Mouse (Mus musculus) hindbrain, embryonic 15.5 days (tissue): ENCODE results near the gene Vps26c. TPM values are rescaled to one million over a fixed set of nuclear protein-coding genes. Genes with fewer than 3 reads are reported as not detected.

Experiments
- ATAC-seq: fragments of 200-750 bp; cut with Nextera tagmentation; 2 replicates; pipeline ENCODE4 v1.8.0; 2017; ENCODE audit warnings: low read depth, moderate number of reproducible peaks, moderate TSS enrichment; ENCODE audit not compliant: low FRiP score
- H3K27ac ChIP-seq: fragments of 300-500 bp; sonication (generic); replicated peaks from 2 replicates; pipeline ENCODE4 v1.5.1; 2015; ENCODE audit warnings: mild to moderate bottlenecking, inconsistent platforms
- H3K27me3 ChIP-seq: fragments of 300-500 bp; sonication (generic); 2 replicates; pipeline ENCODE4 v1.6.1; 2015; ENCODE audit warnings: control low read depth, inconsistent platforms
- H3K36me3 ChIP-seq: fragments of 300-500 bp; sonication (generic); 2 replicates; pipeline ENCODE4 v1.6.1; 2015; ENCODE audit warnings: control low read depth, inconsistent platforms
- H3K4me1 ChIP-seq: fragments of 300-500 bp; sonication (generic); replicated peaks from 2 replicates; pipeline ENCODE4 v1.6.1; 2015; ENCODE audit warnings: control low read depth, inconsistent platforms
- H3K4me2 ChIP-seq: fragments of 300-500 bp; sonication (generic); 2 replicates; pipeline ENCODE4 v1.6.1; 2015; ENCODE audit warnings: moderate library complexity, mild to moderate bottlenecking, inconsistent platforms
- H3K4me3 ChIP-seq: fragments of 300-500 bp; sonication (generic); 2 replicates; pipeline ENCODE4 v1.5.1; 2015; ENCODE audit warnings: mild to moderate bottlenecking, inconsistent platforms
- H3K9ac ChIP-seq: fragments of 300-500 bp; sonication (generic); 2 replicates; pipeline ENCODE4 v1.6.1; 2015; ENCODE audit warnings: inconsistent platforms
- H3K9me3 ChIP-seq: fragments of 300-500 bp; sonication (generic); 2 replicates; pipeline ENCODE4 v1.6.1; 2016; ENCODE audit warnings: control low read depth, inconsistent platforms
- WGBS: fragments of 180-500 bp; shearing (Covaris S2); methylation state at CpG from one replicate; pipeline ENCODE4 v1.1.7; 2015; 5-methylcytosine and 5-hydroxymethylcytosine counted together
- polyA plus RNA-seq: library from polyadenylated mRNA; unstranded; fragments of >200 nt; fragmentation: Nextera tagmentation; extraction: Ambion mirVana; gene quantifications from 2 replicates; pipeline ENCODE4 v1.2.1, GENCODE M21; 2015

Gene Vps26c
- 86.9 and 88.7 TPM in 2 replicates for polyA plus RNA-seq

- Histone ChIP-seq H3K4me2 (peak within 1 kb of the TSS; percentile 57), H3K36me3 (no peaks in the 10 kb centered on the region), H3K27ac (peak within 1 kb of the TSS; percentile 94), H3K9me3 (no peaks in the 10 kb centered on the region), H3K4me1 (peaks cover 30% of the 10 kb centered on the region), H3K27me3 (no peaks in the 10 kb centered on the region), H3K4me3 (peak within 1 kb of the TSS; percentile 68), H3K9ac (peak within 1 kb of the TSS; percentile 73)
- peak; percentile 94 for ATAC-seq
- WGBS, result under 1% methylated on average over 92 of the region's 93 CpGs
Observed at GRCm38 (mm10) chr16:94526344-94527151, at the start of gene Vps26c. Vps26c (minus strand) TSS chr16:94526830.

GRCm38 (mm10) chr16:94575757-94576156 lies 49.1 kb upstream of the Vps26c start:
- Histone ChIP-seq H3K4me2 (no peak overlapping the region), H3K36me3 (no peaks in the 10 kb centered on the region), H3K4me1 (peaks cover 59% of the 10 kb centered on the region), H3K4me3 (no peak overlapping the region), H3K27me3 (no peaks in the 10 kb centered on the region), H3K9me3 (no peaks in the 10 kb centered on the region), H3K9ac (no peak overlapping the region), H3K27ac (no peak overlapping the region)
- 77% methylated on average over 5 of the region's 5 CpGs for WGBS
- no peak for ATAC-seq

DNA sequence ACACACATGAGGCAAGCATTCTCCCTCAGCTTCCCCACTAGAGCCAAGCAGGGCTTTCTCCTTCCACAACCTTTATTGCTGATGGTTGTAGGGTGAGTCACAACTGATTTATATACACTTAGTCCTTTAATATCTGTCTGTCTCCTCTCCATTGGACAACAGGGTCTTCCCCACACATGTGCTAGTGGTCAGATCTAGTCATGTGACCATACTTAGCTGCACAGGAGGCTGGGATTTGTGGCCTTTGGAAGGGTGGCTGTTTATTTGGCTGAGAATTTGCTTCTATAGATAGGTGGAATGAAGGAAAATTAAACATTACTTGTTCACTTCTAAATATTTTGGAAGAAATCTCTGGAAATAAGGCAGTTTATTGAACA lies 48.1 kb upstream of the Vps26c start:
- no peak for ATAC-seq
- Histone ChIP-seq H3K9me3 (no peaks in the 10 kb centered on the region), H3K4me3 (no peak overlapping the region), H3K36me3 (no peaks in the 10 kb centered on the region), H3K4me1 (peaks cover 52% of the 10 kb centered on the region), H3K9ac (no peak overlapping the region), H3K4me2 (no peak overlapping the region), H3K27me3 (no peaks in the 10 kb centered on the region), H3K27ac (no peak overlapping the region)

- Histone ChIP-seq H3K9me3 (no peaks in the 10 kb centered on the region), H3K36me3 (no peaks in the 10 kb centered on the region), H3K9ac (no peak overlapping the region), H3K27ac (no peak overlapping the region), H3K4me1 (peaks cover 50% of the 10 kb centered on the region), H3K27me3 (no peaks in the 10 kb centered on the region), H3K4me2 (no peak overlapping the region), H3K4me3 (no peak overlapping the region)
- WGBS, result 63% methylated on average over 3 of the region's 3 CpGs
- no peak for ATAC-seq
Observed at GRCm38 (mm10) chr16:94574025-94574717, 47.5 kb upstream of the Vps26c start.

DNA sequence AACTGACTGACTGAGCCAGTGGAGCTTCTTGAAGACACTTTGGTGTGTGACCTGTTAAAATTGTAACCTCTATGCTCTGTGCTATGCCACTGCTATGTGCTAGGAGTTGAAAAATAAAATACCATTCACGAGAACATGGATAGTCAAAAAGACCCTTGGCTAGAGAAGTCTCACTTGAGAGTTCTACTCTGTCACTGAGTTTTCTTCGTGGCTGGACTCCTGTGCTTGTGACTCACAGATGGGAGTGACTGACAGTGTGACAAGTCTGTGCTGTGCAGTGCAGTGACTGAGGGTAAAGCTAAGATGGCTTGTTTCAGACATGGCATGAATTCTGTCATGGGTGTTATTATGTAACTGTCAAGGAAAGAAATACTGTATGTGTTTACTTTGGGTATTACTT lies 45.8 kb upstream of the Vps26c start:
- Histone ChIP-seq H3K4me3 (peak overlapping the region; percentile 1; the same call in 1 of the 2 replicates), H3K27ac (no peak overlapping the region), H3K36me3 (no peaks in the 10 kb centered on the region), H3K4me1 (peaks cover 53% of the 10 kb centered on the region), H3K27me3 (no peaks in the 10 kb centered on the region), H3K9ac (no peak overlapping the region), H3K4me2 (peak overlapping the region; percentile 29; the same call in 1 of the 2 replicates), H3K9me3 (no peaks in the 10 kb centered on the region)
- 34% methylated on average over 2 of the region's 2 CpGs for WGBS
- ATAC-seq, result no peak

GRCm38 (mm10) chr16:94571111-94571993 lies 44.7 kb upstream of the Vps26c start:
- Histone ChIP-seq H3K4me2 (peak overlapping the region; percentile 76), H3K9me3 (no peaks in the 10 kb centered on the region), H3K4me3 (peak overlapping the region; percentile 88), H3K4me1 (peaks cover 48% of the 10 kb centered on the region), H3K27ac (peak overlapping the region; percentile 99), H3K9ac (peak overlapping the region; percentile 96), H3K36me3 (no peaks in the 10 kb centered on the region), H3K27me3 (no peaks in the 10 kb centered on the region)
- whole genome bisulfite sequencing, result 27% methylated on average over 10 of the region's 10 CpGs
- ATAC-seq, result no peak

DNA sequence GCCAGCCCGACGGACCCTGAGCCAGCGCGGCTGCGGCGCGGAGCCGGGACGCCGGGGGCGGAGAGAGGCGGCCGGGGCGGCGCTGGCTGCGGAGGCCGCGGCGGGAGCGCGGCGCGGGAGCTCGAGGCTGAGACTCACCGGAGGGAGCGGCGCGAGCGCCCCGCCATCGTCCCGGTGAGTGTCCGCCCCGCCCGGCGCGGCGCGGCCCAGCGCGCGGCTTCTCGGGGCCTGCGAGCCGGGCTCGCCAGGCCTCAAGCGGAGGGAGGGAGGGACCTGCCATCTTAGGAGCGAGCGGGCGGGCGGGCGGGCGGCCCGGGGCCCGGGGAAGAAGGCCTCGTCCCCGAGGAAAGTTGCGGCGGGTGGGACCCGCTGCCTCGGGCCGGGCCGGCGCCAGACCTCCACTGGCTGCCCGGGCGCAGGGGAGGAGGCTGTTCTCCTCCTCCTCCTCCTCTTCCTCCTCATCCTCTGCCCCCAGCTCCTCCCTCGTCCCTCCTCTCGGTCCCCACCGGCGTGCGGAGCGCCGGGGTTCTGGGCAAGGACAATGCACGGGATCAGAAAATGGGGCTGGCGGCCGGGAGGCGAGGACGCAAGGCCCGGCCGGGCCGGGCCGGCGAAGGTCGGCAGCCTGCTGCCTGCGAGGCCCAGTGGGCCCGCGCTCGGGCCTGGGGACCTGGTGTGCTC lies 43.9 kb upstream of the Vps26c start:
- 1% methylated on average over 40 of the region's 88 CpGs for WGBS
- Histone ChIP-seq H3K4me1 (peaks cover 39% of the 10 kb centered on the region), H3K9me3 (no peaks in the 10 kb centered on the region), H3K27ac (peak overlapping the region; percentile 99), H3K9ac (peak overlapping the region; percentile 96), H3K4me3 (peak overlapping the region; percentile 88), H3K4me2 (peak overlapping the region; percentile 76), H3K36me3 (no peaks in the 10 kb centered on the region), H3K27me3 (no peaks in the 10 kb centered on the region)
- ATAC-seq, result 0 out of 2 replicates have a peak, but pooled peaks have one; percentile 4

- no peaks in the 10 kb centered on the region for H3K9me3 ChIP-seq
- under 1% methylated on average over 89 of the region's 133 CpGs for WGBS
Observed at GRCm38 (mm10) chr16:94569229-94570176, 42.9 kb upstream of the Vps26c start, which contains the start of gene Dyrk1a. Dyrk1a (plus strand) TSS chr16:94570010.

DNA sequence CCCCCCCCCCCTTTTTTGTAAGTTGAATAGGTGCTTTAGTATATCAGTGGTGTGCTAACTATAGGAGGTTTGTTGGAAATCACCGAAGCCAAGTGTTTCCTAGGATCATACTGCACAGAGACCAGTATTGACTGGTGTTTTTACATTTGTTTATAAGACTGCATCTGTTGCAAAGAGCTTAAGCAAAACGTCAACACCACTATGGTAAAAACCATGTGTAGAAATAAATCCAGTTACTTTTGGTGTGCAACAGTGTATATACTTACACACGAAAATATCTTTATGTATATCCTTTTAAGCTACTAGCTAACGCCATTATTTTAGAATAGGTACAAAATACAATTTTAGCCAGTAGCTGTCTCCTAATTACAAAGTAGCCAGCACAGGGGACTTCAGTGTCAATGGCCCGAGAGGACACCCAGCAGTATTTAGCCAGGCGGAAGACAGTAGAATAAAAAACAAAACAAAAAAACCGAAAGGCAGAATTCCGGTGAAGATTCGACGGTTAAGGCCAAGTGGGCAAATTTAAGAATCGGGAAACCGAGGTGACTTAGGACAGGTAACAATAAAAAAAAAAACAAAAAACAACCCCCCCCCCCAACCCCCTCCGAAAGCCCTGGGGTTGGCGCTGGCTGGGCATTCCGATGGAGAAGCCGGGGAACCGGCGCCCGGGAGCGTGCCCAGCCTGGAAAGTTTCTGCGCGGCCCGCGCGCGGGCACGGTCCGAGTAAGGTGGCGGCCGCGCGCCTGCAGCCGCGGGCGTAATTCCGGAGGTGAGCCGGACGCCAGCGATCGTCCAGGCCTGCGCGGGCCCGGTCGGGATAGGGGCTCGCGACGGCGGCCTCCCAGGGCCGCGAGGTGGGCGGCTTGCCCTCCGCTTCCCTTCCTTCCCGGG lies 42.0 kb upstream of the Vps26c start:
- Histone ChIP-seq H3K36me3 (no peaks in the 10 kb centered on the region), H3K27me3 (no peaks in the 10 kb centered on the region), H3K27ac (peak overlapping the region; percentile 99), H3K9ac (peak overlapping the region; percentile 62), H3K4me3 (peak overlapping the region; percentile 88), H3K4me2 (peak overlapping the region; percentile 54), H3K9me3 (no peaks in the 10 kb centered on the region), H3K4me1 (peaks cover 29% of the 10 kb centered on the region)
- WGBS, result 2% methylated on average over 50 of the region's 53 CpGs
- peak; percentile 84 for ATAC-seq

More at GRCm38 (mm10) chr16:94569229-94570176, 42.9 kb upstream of the Vps26c start, which contains the start of gene Dyrk1a:
- H3K9ac ChIP-seq, result peak within 1 kb of the TSS; percentile 96
- peaks cover 33% of the 10 kb centered on the region for H3K4me1 ChIP-seq
- H3K36me3 ChIP-seq, result no peaks in the 10 kb centered on the region
- H3K4me3 ChIP-seq, result peak within 1 kb of the TSS; percentile 88
- H3K27ac ChIP-seq, result peak within 1 kb of the TSS; percentile 99
- no peaks in the 10 kb centered on the region for H3K27me3 ChIP-seq
- H3K4me2 ChIP-seq, result peak within 1 kb of the TSS; percentile 76
- ATAC-seq, result peak; percentile 96
